Mouse (Mus musculus) lung, embryonic 15.5 days (tissue): ENCODE results near the gene Pi4ka. TPM values are rescaled to one million over a fixed set of nuclear protein-coding genes. Genes with fewer than 3 reads are reported as not detected.

Experiments used
- polyA plus RNA-seq: library from polyadenylated mRNA; unstranded; fragments of >200 nt; fragmentation: Nextera tagmentation; extraction: Ambion mirVana; gene quantifications from 2 replicates; pipeline ENCODE4 v1.2.1, GENCODE M21; 2015

Gene Pi4ka
- polyA plus RNA-seq, 1 experiment from 2014 or later: 29.1 TPM

Other genes with a start within 250 kb of the Pi4ka start
- gene Ube2l3, start 203.7 kb downstream of the Pi4ka start, polyA plus RNA-seq: 345 and 355 TPM in 2 replicates
- 0.21 and 0.24 TPM in 2 replicates for gene Rimbp3, start 197.7 kb downstream of the Pi4ka start, polyA plus RNA-seq
- gene Hic2, start 172.7 kb downstream of the Pi4ka start, polyA plus RNA-seq: 4.3 TPM in 2 replicates
- gene Tmem191c, start 130.2 kb downstream of the Pi4ka start, polyA plus RNA-seq: 10.2 and 12.2 TPM in 2 replicates
- gene Serpind1, start 74.9 kb downstream of the Pi4ka start, polyA plus RNA-seq: 0.30 and 1.8 TPM in 2 replicates
- 13.6 and 15.0 TPM in 2 replicates for gene Snap29, start 328 bp downstream of the Pi4ka start, polyA plus RNA-seq
- 67.5 and 67.8 TPM in 2 replicates for gene Crkl, start 45.7 kb upstream of the Pi4ka start, polyA plus RNA-seq
- 3.3 and 3.6 TPM in 2 replicates for gene Aifm3, start 83.3 kb upstream of the Pi4ka start, polyA plus RNA-seq
- 79.9 TPM in 2 replicates for gene Lztr1, start 102.4 kb upstream of the Pi4ka start, polyA plus RNA-seq
- 54.5 and 56.8 TPM in 2 replicates for gene Thap7, start 124.8 kb upstream of the Pi4ka start, polyA plus RNA-seq
- gene Lrrc74b, start 154.9 kb upstream of the Pi4ka start, polyA plus RNA-seq: 1.3 and 1.8 TPM in 2 replicates
- 1.2 and 1.7 TPM in 2 replicates for gene P2rx6, start 155.6 kb upstream of the Pi4ka start, polyA plus RNA-seq
- 9.2 and 9.6 TPM in 2 replicates for gene Slc7a4, start 176.9 kb upstream of the Pi4ka start, polyA plus RNA-seq
- 28.2 and 32.2 TPM in 2 replicates for gene Smpd4, start 213.0 kb upstream of the Pi4ka start, polyA plus RNA-seq
- gene Ccdc74a, start 240.2 kb upstream of the Pi4ka start, polyA plus RNA-seq: 6.8 and 7.8 TPM in 2 replicates